Mouse (Mus musculus): ENCODE measurements at regions not wholly inside any gene's neighbourhood (a gene's known extent, or its start where the extent isn't known, plus 50 kb on each side); places are given as distances from the start of the nearest gene placed in this dataset.

GRCm38 (mm10) chr9:122572836-122573267 is 174.3 kb upstream of the Topaz1 start:
- WGBS = 4% methylated on average over 13 of the region's 13 CpGs
- H3K4me3 ChIP-seq (ENCODE audit: insufficient read depth, low read depth, low read length) = no peak overlapping the region
- no peaks in the 10 kb centered on the region for H3K36me3 ChIP-seq (ENCODE audit: control insufficient read depth, insufficient read depth, low read length)
- no peak for TF ChIP-seq CTCF (IDR thresholded peaks at IDR 0.05; ENCODE audit: low read depth, low read length)
- H3K79me2 ChIP-seq (ENCODE audit: control insufficient read depth, insufficient read depth, low read length) = no peaks in the 10 kb centered on the region
- no peaks in the 10 kb centered on the region for H3K4me1 ChIP-seq (ENCODE audit: control insufficient read depth, insufficient read depth, low read length)
- H3K27me3 ChIP-seq (ENCODE audit: control insufficient read depth, insufficient read depth, low read length) = peaks cover 20% of the 10 kb centered on the region
- H3K27ac ChIP-seq (replicated peaks; ENCODE audit: insufficient read depth, low read depth, low read length) = no peak overlapping the region
- no peak for DNase-seq (ENCODE audit: extremely low read depth, low read depth, low spot score)
- no peak overlapping the region for H3K9ac ChIP-seq (ENCODE audit: low read depth, low read length)

DNA sequence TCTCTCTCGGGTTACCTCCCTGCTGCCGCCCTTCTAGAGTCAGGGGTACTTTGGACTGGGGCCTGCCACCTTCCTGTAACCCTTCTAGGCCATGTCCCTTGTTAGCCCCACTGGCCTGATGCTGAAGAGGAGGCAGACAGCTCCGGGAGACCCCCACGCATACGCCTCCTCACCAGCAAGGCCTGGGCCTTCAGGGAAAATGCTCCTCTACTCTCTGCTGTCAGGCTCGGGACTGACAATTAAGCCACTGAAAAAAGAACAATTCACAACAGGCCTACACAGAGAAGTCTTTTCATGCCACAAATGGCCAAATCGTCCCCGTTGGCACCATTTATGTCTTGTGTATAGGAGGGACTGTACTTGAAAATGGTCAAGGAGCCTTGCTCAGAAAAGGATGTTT is 161.9 kb upstream of the Topaz1 start:
- WGBS = 77% methylated on average over 8 of the region's 8 CpGs
- no peak overlapping the region for H3K9ac ChIP-seq (ENCODE audit: low read depth, low read length)
- no peaks in the 10 kb centered on the region for H3K36me3 ChIP-seq (ENCODE audit: control insufficient read depth, insufficient read depth, low read length)
- TF ChIP-seq CTCF (IDR thresholded peaks at IDR 0.05; ENCODE audit: low read depth, low read length) (no peak), POLR2A (IDR thresholded peaks at IDR 0.05; ENCODE audit: extremely low read depth, insufficient read depth, low read length) (no peak)
- no peaks in the 10 kb centered on the region for H3K27me3 ChIP-seq (ENCODE audit: control insufficient read depth, insufficient read depth, low read length)
- no peak overlapping the region for H3K27ac ChIP-seq (replicated peaks; ENCODE audit: insufficient read depth, low read depth, low read length)
- no peaks in the 10 kb centered on the region for H3K4me1 ChIP-seq (ENCODE audit: control insufficient read depth, insufficient read depth, low read length)
- no peaks in the 10 kb centered on the region for H3K79me2 ChIP-seq (ENCODE audit: control insufficient read depth, insufficient read depth, low read length)
- no peak for DNase-seq (ENCODE audit: extremely low read depth, low read depth, low spot score)
- no peak overlapping the region for H3K4me3 ChIP-seq (ENCODE audit: insufficient read depth, low read depth, low read length)

- DNase-seq (ENCODE audit: extremely low read depth, low read depth, low spot score) = no peak
- Histone ChIP-seq H3K9ac (ENCODE audit: low read depth, low read length) (no peak overlapping the region), H3K27ac (replicated peaks; ENCODE audit: insufficient read depth, low read depth, low read length) (no peak overlapping the region), H3K4me3 (ENCODE audit: insufficient read depth, low read depth, low read length) (no peak overlapping the region), H3K36me3 (ENCODE audit: control insufficient read depth, insufficient read depth, low read length) (no peaks in the 10 kb centered on the region), H3K27me3 (ENCODE audit: control insufficient read depth, insufficient read depth, low read length) (no peaks in the 10 kb centered on the region), H3K4me1 (ENCODE audit: control insufficient read depth, insufficient read depth, low read length) (no peaks in the 10 kb centered on the region), H3K79me2 (ENCODE audit: control insufficient read depth, insufficient read depth, low read length) (no peaks in the 10 kb centered on the region)
- WGBS = 79% methylated on average over 6 of the region's 6 CpGs
- TF ChIP-seq CTCF (IDR thresholded peaks at IDR 0.05; ENCODE audit: low read depth, low read length) (no peak), POLR2A (IDR thresholded peaks at IDR 0.05; ENCODE audit: extremely low read depth, insufficient read depth, low read length) (no peak)
These were observed 160.7 kb upstream of the Topaz1 start for GRCm38 (mm10) chr9:122586421-122586820.

DNA sequence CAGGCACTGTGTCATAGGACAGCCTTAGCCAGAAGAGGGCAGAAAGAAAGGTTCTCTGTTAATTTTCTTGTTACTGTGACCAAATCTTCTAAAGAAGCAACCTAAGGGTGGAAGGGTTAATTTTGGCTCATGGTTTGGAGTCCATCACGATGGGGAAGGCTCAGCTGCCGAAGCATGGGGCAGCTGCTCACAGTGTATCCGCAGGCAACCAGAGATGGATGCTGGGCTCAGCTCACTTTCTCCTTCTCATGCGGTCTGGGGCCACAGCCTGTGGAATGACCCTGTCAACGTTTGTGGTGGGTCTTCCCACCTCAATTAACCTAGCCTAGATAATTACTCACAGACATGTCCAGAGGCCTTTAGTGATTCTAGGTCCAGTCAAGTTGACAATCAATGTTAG is 160.2 kb upstream of the Topaz1 start:
- no peak overlapping the region for H3K9ac ChIP-seq (ENCODE audit: low read depth, low read length)
- H3K27ac ChIP-seq (replicated peaks; ENCODE audit: insufficient read depth, low read depth, low read length) = no peak overlapping the region
- no peak for DNase-seq (ENCODE audit: extremely low read depth, low read depth, low spot score)
- no peaks in the 10 kb centered on the region for H3K4me1 ChIP-seq (ENCODE audit: control insufficient read depth, insufficient read depth, low read length)
- no peaks in the 10 kb centered on the region for H3K79me2 ChIP-seq (ENCODE audit: control insufficient read depth, insufficient read depth, low read length)
- H3K4me3 ChIP-seq (ENCODE audit: insufficient read depth, low read depth, low read length) = no peak overlapping the region
- 73% methylated on average over 5 of the region's 5 CpGs for WGBS
- TF ChIP-seq CTCF (IDR thresholded peaks at IDR 0.05; ENCODE audit: low read depth, low read length) (no peak), POLR2A (IDR thresholded peaks at IDR 0.05; ENCODE audit: extremely low read depth, insufficient read depth, low read length) (no peak)
- H3K27me3 ChIP-seq (ENCODE audit: control insufficient read depth, insufficient read depth, low read length) = no peaks in the 10 kb centered on the region
- no peaks in the 10 kb centered on the region for H3K36me3 ChIP-seq (ENCODE audit: control insufficient read depth, insufficient read depth, low read length)

DNA sequence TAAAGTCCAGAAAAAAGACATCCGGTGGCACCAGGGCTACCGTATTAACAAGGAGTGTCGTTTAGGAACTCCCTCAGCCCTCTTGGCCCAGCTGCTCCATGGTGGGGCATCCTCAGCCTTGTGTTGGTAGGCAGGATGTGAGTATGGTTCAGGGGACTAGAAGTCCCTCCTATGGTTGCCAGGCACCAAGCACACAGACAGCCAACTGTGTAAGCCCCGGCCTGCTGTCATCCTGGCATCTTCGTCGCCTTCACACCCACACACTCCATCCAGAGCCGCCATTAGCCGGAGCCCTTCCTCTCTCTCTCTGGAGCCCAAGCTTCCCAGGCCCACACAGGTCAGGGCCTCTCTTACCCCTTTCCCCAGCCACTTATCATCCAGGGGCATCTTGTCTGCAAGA is 158.9 kb upstream of the Topaz1 start:
- Histone ChIP-seq H3K27me3 (ENCODE audit: control insufficient read depth, insufficient read depth, low read length) (peaks cover under 1% of the 10 kb centered on the region; the same call in 1 of the 2 replicates), H3K4me1 (ENCODE audit: control insufficient read depth, insufficient read depth, low read length) (no peaks in the 10 kb centered on the region), H3K4me3 (ENCODE audit: insufficient read depth, low read depth, low read length) (no peak overlapping the region), H3K27ac (replicated peaks; ENCODE audit: insufficient read depth, low read depth, low read length) (no peak overlapping the region), H3K36me3 (ENCODE audit: control insufficient read depth, insufficient read depth, low read length) (no peaks in the 10 kb centered on the region), H3K79me2 (ENCODE audit: control insufficient read depth, insufficient read depth, low read length) (no peaks in the 10 kb centered on the region), H3K9ac (ENCODE audit: low read depth, low read length) (no peak overlapping the region)
- 78% methylated on average over 8 of the region's 8 CpGs for WGBS
- no peak for TF ChIP-seq POLR2A (IDR thresholded peaks at IDR 0.05; ENCODE audit: extremely low read depth, insufficient read depth, low read length)
- no peak for TF ChIP-seq CTCF (IDR thresholded peaks at IDR 0.05; ENCODE audit: low read depth, low read length)
- no peak for DNase-seq (ENCODE audit: extremely low read depth, low read depth, low spot score)

GRCm38 (mm10) chr9:122592820-122593615 is 154.1 kb upstream of the Topaz1 start:
- Histone ChIP-seq H3K4me1 (ENCODE audit: control insufficient read depth, insufficient read depth, low read length) (no peaks in the 10 kb centered on the region), H3K9ac (ENCODE audit: low read depth, low read length) (no peak overlapping the region), H3K79me2 (ENCODE audit: control insufficient read depth, insufficient read depth, low read length) (no peaks in the 10 kb centered on the region), H3K27ac (replicated peaks; ENCODE audit: insufficient read depth, low read depth, low read length) (no peak overlapping the region), H3K4me3 (ENCODE audit: insufficient read depth, low read depth, low read length) (no peak overlapping the region), H3K27me3 (ENCODE audit: control insufficient read depth, insufficient read depth, low read length) (peaks cover 9% of the 10 kb centered on the region), H3K36me3 (ENCODE audit: control insufficient read depth, insufficient read depth, low read length) (no peaks in the 10 kb centered on the region)
- 24% methylated on average over 7 of the region's 7 CpGs for WGBS
- no peak for DNase-seq (ENCODE audit: extremely low read depth, low read depth, low spot score)
- TF ChIP-seq POLR2A (IDR thresholded peaks at IDR 0.05; ENCODE audit: extremely low read depth, insufficient read depth, low read length) (no peak), CTCF (IDR thresholded peaks at IDR 0.05; ENCODE audit: low read depth, low read length) (no peak)

Data from liver, adult 2 months (tissue).